Mouse (Mus musculus) ES-E14 (cell line): ENCODE measurements around the gene Bmp8a.

Source experiments
- HCFC1 ChIP-seq: IDR thresholded peaks from 2 replicates; pipeline ENCODE4 v1.6.1; 2012; ENCODE audit warnings: low read length, inconsistent platforms, borderline replicate concordance; ENCODE audit not compliant: insufficient read depth
- MAFK ChIP-seq: IDR thresholded peaks from 2 replicates; pipeline ENCODE4 v1.6.1; 2014; ENCODE audit warnings: mild to moderate bottlenecking, low read depth, low read length, inconsistent platforms; ENCODE audit not compliant: insufficient read depth

DNA sequence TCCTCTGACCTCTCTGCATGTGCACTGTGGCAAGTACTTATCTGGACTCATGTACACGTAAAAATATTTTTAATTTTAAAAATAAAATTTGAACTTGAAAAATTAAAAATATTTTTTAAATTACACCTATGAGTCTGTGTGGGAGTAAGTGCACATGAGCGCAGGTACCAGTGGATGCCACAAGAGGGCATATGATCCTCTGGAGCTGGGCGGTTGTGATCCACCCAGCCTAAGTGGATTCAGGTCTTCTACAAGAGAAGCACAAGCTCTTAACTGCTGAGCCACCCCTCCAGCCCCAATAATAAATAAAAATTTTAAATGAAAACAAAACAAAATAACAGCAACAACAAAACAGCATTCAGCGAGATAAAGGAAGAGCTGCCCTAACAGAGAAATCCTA lies 9.9 kb downstream of the Bmp8a start:
- TF ChIP-seq HCFC1 (no peak), MAFK (no peak)
